Mouse (Mus musculus) kidney, postnatal 36 days (tissue): ENCODE results near the gene 2900011O08Rik.
"Not testable (repeated sequence)": the region's sequence is repeated elsewhere in the genome, so short reads cannot be mapped to it uniquely, and the experiment has no call there.

Experiments
- DNase-seq, 2 experiments: peaks; one replicate each; pipeline ENCODE4 v3.0.0; 2021 to 2022; ENCODE audit warnings: mixed read lengths in 2 of 2

2900011O08Rik gene

GRCm38 (mm10) chr16:13986574-13987478, at the start of gene 2900011O08Rik, which contains the start of gene Ifitm7:
Gene 2900011O08Rik (plus strand): TSS chr16:13986604.
Gene Ifitm7 (minus strand): TSS chr16:13986888.
- peak in 1 of 2 experiments; percentile 31 for DNase-seq

- DNase-seq, result peak; percentile 90 to 91
Observed at GRCm38 (mm10) chr16:13940139-13940846, 46.1 kb upstream of the 2900011O08Rik start.

- no peak for DNase-seq
Observed at GRCm38 (mm10) chr16:13940847-13941395, 45.5 kb upstream of the 2900011O08Rik start.

GRCm38 (mm10) chr16:13944178-13944577, 42.2 kb upstream of the 2900011O08Rik start:
- DNase-seq, result no peak

GRCm38 (mm10) chr16:13944752-13945151, 41.7 kb upstream of the 2900011O08Rik start:
- DNase-seq, result no peak

GRCm38 (mm10) chr16:13945153-13945552, 41.3 kb upstream of the 2900011O08Rik start:
- DNase-seq, result no peak

DNA sequence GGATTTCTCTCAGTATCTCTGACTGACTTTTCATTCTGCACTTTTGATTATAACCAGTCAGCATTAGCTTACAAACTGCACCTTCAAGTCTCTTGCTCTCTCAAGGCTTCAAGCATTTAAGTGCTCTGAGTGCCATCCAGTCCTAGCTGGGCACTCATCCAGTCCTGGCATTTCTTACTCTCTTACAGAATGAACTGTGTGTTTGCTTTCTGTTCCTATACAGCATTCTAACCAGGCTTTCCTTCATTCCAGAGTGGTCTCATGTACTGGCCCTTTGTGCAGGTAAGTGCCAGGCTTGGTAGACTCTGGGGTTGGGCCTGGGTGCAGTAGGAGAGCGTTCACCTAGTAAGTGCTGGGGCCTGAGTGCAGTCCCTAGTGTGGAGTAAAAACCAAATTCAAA, 40.1 kb upstream of the 2900011O08Rik start:
- DNase-seq, result no peak

DNA sequence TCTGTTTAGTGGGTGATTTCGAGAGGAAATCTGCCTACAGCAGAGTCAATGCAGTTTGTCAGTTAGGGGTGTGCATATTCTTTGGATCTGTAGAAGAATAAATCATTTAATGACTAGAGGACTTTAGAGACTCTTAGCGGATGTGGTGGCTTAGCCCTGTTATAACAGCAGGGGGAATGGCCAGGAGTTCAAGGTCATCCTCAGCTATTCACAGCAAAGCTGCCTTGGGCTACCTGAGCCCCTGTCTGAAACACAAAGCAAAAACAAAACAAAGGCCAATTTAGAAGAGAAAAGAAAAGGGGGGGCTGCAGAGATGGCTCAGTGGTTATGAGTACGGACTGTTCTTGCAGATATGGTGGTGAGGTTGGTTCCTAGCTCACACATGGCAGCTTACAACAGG, 35.2 kb upstream of the 2900011O08Rik start:
- no peak for DNase-seq

DNA sequence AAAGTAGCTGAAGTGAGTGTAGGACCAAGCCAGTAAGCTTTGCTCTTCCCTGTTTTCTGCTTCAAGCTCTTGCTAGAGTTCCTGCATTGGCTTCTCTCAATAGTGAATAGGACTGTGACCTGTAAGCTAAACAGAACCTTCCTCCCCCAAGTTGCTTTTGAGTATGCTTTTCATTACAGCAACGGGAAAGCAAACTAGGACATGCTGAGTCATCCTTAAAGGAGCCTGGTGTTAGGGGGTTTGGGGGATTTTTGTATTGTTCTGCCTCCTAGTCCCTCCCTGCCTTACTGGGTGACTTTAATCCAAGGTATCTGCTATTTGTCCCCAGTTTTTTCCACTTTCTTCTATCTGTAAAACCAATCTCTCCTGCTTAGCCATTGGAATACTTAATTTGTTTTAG, 24.4 kb upstream of the 2900011O08Rik start:
- no peak for DNase-seq

GRCm38 (mm10) chr16:13969096-13969495, 17.3 kb upstream of the 2900011O08Rik start:
- no peak for DNase-seq

DNA sequence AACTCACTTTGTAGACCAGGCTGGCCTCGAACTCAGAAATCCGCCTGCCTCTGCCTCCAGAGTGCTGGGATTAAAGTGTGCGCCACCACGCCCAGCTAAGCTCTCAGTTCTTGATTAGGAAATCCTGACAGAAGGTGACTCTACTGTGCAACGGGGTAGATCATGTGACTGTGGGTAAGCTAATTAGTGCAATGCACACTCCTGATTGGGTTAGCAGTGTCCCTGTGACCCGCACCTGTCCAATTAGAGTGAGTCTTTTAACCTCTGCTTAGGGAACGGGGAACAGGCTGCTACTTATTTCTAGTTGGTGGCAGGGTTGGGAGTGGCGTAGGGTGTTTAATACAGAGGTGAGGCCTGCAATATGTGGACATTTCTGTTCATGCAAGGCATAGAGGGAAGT, 14.4 kb upstream of the 2900011O08Rik start:
- no peak for DNase-seq

DNA sequence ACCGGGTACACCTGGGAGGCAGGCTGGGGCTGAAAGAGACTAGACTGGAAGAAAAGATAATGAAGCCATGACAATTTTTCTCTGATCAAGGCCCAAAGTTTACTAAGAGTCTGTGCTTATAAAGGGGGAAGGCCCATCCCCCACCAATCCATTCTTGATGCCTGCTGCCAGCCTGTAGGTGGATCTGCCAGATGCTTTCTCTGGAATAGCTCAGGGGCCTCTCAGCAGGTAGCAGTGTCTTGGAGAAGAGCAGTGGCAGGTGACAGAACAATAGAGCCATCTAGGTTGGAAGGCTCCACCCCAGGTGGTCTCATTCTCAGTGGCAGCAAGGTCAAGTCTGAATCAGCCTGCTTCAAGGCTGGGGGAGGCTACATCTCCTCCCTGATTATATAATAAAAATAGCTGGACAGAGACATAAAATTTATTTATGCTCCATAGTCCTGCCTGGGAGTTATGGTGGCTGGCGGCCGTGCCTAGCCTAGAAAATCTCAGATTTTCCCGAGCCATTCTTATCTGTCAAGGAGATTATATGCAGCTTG, 10.0 kb upstream of the 2900011O08Rik start:
- DNase-seq, result not testable (repeated sequence)

- DNase-seq, result not testable (repeated sequence)
Observed at GRCm38 (mm10) chr16:13977026-13977425, 9.4 kb upstream of the 2900011O08Rik start.

DNA sequence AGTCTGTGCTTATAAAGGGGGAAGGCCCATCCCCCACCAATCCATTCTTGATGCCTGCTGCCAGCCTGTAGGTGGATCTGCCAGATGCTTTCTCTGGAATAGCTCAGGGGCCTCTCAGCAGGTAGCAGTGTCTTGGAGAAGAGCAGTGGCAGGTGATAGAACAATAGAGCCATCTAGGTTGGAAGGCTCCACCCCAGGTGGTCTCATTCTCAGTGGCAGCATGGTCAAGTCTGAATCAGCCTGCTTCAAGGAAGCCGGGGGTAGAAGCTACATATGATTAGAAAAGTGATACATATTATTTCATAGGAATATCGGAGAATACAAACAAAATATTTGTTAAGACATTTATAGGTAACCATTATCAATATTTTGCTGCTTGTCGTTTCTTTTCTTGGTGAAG, 4.7 kb upstream of the 2900011O08Rik start:
- DNase-seq, result not testable (repeated sequence)

DNA sequence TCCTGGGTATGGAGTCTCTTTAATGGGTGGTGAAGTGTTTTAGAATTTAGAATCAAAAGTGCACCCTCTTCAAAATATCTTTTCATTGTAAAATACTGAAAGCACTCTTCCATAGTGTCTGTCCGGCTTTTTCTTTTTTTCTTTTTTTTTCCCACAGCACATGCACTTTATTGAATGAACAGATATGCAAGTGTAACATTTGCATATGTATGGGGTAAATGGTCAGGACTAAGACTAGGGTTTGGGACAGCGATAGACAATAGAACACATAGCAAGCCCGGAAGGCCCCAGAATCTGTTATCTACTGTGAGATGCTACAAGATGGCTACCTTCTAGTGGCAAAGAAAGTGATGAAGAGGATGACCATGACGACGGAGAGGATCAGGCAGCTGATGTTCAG, 3.2 kb upstream of the 2900011O08Rik start:
- no peak for DNase-seq

GRCm38 (mm10) chr16:13986197-13986573, 219 bp upstream of the 2900011O08Rik start:
- DNase-seq, result no peak

- DNase-seq, result no peak
Observed at GRCm38 (mm10) chr16:13992518-13993248, 6.3 kb downstream of the 2900011O08Rik start.

GRCm38 (mm10) chr16:13994076-13994475, 7.7 kb downstream of the 2900011O08Rik start:
- DNase-seq, result peak; percentile 40 to 59

- no peak for DNase-seq
Observed at GRCm38 (mm10) chr16:13994502-13994901, 8.1 kb downstream of the 2900011O08Rik start.

DNA sequence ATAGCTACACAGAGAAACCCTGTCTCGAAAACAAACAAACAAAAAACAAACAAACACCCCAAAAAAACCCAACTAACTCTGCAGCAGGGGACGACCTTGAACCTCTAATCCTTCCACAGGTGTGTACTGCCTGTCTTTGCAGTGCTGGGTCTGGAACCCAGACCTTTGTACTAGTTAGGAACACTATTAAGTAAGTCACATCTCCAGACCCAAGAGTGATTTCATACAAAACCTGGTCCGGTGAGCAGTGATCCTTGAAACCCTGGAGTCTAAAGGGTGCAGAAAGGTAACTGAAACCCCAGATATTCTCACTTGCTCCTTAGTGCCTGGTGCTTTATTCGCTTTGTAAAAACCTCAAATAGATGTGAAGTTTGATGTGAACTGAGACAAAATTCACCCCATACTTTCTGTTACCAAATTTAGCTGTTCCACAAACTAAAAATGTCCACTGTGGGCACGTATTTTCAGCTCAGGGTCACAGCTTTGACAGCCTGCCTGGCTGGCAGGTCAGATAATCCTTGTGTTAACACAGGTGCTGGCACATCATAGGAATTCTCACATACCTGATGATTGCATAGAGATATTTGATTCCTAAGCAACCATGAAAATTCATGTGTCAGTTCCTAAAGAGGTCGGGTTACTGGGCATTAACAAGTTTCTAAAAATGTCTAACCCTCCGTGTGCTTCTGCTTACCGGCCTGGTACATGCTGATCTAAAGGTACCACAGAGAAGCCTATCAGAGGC, 17.2 kb downstream of the 2900011O08Rik start:
- DNase-seq, result peak; percentile 50 to 79

GRCm38 (mm10) chr16:14004170-14004569, 17.8 kb downstream of the 2900011O08Rik start:
- peak; percentile 67 to 84 for DNase-seq

- peak; percentile 52 to 58 for DNase-seq
Observed at GRCm38 (mm10) chr16:14004726-14005125, 18.3 kb downstream of the 2900011O08Rik start.
